Mouse (Mus musculus): ENCODE results near the gene Timm29.

GRCm38 (mm10) chr9:21551049-21551448, 41.5 kb upstream of the Timm29 start:
- TF ChIP-seq CTCF (IDR thresholded peaks at IDR 0.05; ENCODE audit: low read depth, low read length) (no peak), POLR2A (IDR thresholded peaks at IDR 0.05; ENCODE audit: extremely low read depth, insufficient read depth, low read length) (no peak)
